Mouse (Mus musculus) retina, embryonic 14.5 days (tissue): ENCODE data around the gene Vmn1r170.
"Not testable (repeated sequence)": the region's sequence is repeated elsewhere in the genome, so short reads cannot be mapped to it uniquely, and the experiment has no call there.

Source experiments
- DNase-seq: peaks from one replicate; pipeline ENCODE4 v3.0.0-alpha.2; 2015; ENCODE audit warnings: low spot score

The Vmn1r170 gene

GRCm38 (mm10) chr7:23605875-23606274 lies at the start of gene Vmn1r170:
Gene Vmn1r170 (plus strand): TSS chr7:23606175.
- not testable (repeated sequence) for DNase-seq

GRCm38 (mm10) chr7:23575226-23575625 lies 30.7 kb upstream of the Vmn1r170 start, which contains the start of gene Vmn1r169:
Gene Vmn1r169 (plus strand): TSS chr7:23575526.
- DNase-seq: not testable (repeated sequence)

- DNase-seq: no peak
Observed at GRCm38 (mm10) chr7:23630422-23630821, 24.4 kb downstream of the Vmn1r170 start, which contains the start of gene Vmn1r171. Gene Vmn1r171 (plus strand): TSS chr7:23630722.
